Mouse (Mus musculus) embryonic facial prominence, embryonic 10.5 days (tissue): ENCODE measurements around the gene Mapk13. TPM values are rescaled to one million over a fixed set of nuclear protein-coding genes. Genes with fewer than 3 reads are reported as not detected.
"Not testable (repeated sequence)": the region's sequence is repeated elsewhere in the genome, so short reads cannot be mapped to it uniquely, and the experiment has no call there.

Source experiments
- DNase-seq: peaks from one replicate; pipeline ENCODE4 v3.0.0-alpha.2; 2017; ENCODE audit warnings: low spot score
- H3K27ac ChIP-seq: fragments of 300-500 bp; sonication (generic); replicated peaks from 2 replicates; pipeline ENCODE4 v1.5.1; 2016; ENCODE audit warnings: mild to moderate bottlenecking
- H3K27me3 ChIP-seq: fragments of 300-500 bp; sonication (generic); replicated peaks from 2 replicates; pipeline ENCODE4 v1.6.1; 2016; ENCODE audit warnings: low read depth, mild to moderate bottlenecking; ENCODE audit not compliant: poor library complexity, severe bottlenecking
- H3K36me3 ChIP-seq: fragments of 300-500 bp; sonication (generic); replicated peaks from 2 replicates; pipeline ENCODE4 v1.6.1; 2016; ENCODE audit warnings: mild to moderate bottlenecking, moderate library complexity
- H3K4me1 ChIP-seq: fragments of 300-500 bp; sonication (generic); 2 replicates; pipeline ENCODE4 v1.6.1; 2016
- H3K4me3 ChIP-seq: fragments of 300-500 bp; sonication (generic); 2 replicates; pipeline ENCODE4 v1.5.1; 2016; ENCODE audit warnings: mild to moderate bottlenecking, moderate library complexity
- H3K9me3 ChIP-seq: fragments of 300-500 bp; sonication (generic); 2 replicates; pipeline ENCODE4 v1.6.1; 2016; ENCODE audit warnings: mild to moderate bottlenecking
- WGBS: fragments of 180-500 bp; shearing (Covaris S2); methylation state at CpG from one replicate; pipeline ENCODE4 v1.1.7; 2016; 5-methylcytosine and 5-hydroxymethylcytosine counted together
- polyA plus RNA-seq: library from polyadenylated mRNA; unstranded; fragments of >200 nt; fragmentation: Nextera tagmentation; extraction: Ambion mirVana; gene quantifications from 2 replicates; pipeline ENCODE4 v1.2.1, GENCODE M21; 2016

The Mapk13 gene
- polyA plus RNA-seq = 16.5 and 19.4 TPM in 2 replicates

GRCm38 (mm10) chr17:28769121-28769874 lies at the start of gene Mapk13:
Gene Mapk13, plus strand, starts transcription at chr17:28769297.
- H3K27me3 ChIP-seq = peaks cover 54% of the 10 kb centered on the region
- H3K27ac ChIP-seq = peak within 1 kb of the TSS; percentile 66; the same call in 1 of the 2 replicates
- H3K4me3 ChIP-seq = peak within 1 kb of the TSS; percentile 61
- H3K9me3 ChIP-seq = no peaks in the 10 kb centered on the region
- peak; percentile 58 for DNase-seq
- no peaks in the 10 kb centered on the region for H3K36me3 ChIP-seq
- peaks cover 23% of the 10 kb centered on the region for H3K4me1 ChIP-seq
- WGBS = 1% methylated on average over 58 of the region's 58 CpGs

- Histone ChIP-seq H3K27me3 (no peaks in the 10 kb centered on the region), H3K36me3 (peaks cover 95% of the 10 kb centered on the region), H3K4me1 (no peaks in the 10 kb centered on the region), H3K9me3 (no peaks in the 10 kb centered on the region), H3K27ac (no peak within 1 kb of the TSS), H3K4me3 (no peak within 1 kb of the TSS)
- WGBS = 95% methylated on average over 4 of the region's 4 CpGs
- DNase-seq = no peak
Observed at GRCm38 (mm10) chr17:28725783-28726182, 43.3 kb upstream of the Mapk13 start, which contains the start of gene AC170998.1. Gene AC170998.1, plus strand, starts transcription at chr17:28726083.

GRCm38 (mm10) chr17:28727511-28727910 lies 41.6 kb upstream of the Mapk13 start:
- H3K27ac ChIP-seq, H3K27me3 ChIP-seq, H3K4me3 ChIP-seq, DNase-seq, H3K4me1 ChIP-seq, H3K9me3 ChIP-seq: not testable (repeated sequence)
- H3K36me3 ChIP-seq = peaks cover 96% of the 10 kb centered on the region
- WGBS = 93% methylated on average over 11 of the region's 11 CpGs

GRCm38 (mm10) chr17:28735317-28736105 lies 33.6 kb upstream of the Mapk13 start:
- Histone ChIP-seq H3K27ac (no peak overlapping the region), H3K4me1 (0 out of 2 replicates have a peak, but pooled peaks cover 4% of the 10 kb centered on the region), H3K4me3 (no peak overlapping the region), H3K27me3 (no peaks in the 10 kb centered on the region), H3K9me3 (no peaks in the 10 kb centered on the region), H3K36me3 (peaks cover 86% of the 10 kb centered on the region)
- 95% methylated on average over 6 of the region's 6 CpGs for WGBS
- DNase-seq = no peak

GRCm38 (mm10) chr17:28736486-28736885 lies 32.6 kb upstream of the Mapk13 start:
- Histone ChIP-seq H3K36me3 (peaks cover 86% of the 10 kb centered on the region), H3K27me3 (no peaks in the 10 kb centered on the region), H3K4me3 (no peak overlapping the region), H3K4me1 (0 out of 2 replicates have a peak, but pooled peaks cover 4% of the 10 kb centered on the region), H3K9me3 (no peaks in the 10 kb centered on the region), H3K27ac (no peak overlapping the region)
- 79% methylated on average over 4 of the region's 4 CpGs for WGBS
- no peak for DNase-seq

- no peak overlapping the region for H3K4me3 ChIP-seq
- WGBS = 89% methylated on average over 4 of the region's 4 CpGs
- peaks cover 86% of the 10 kb centered on the region for H3K36me3 ChIP-seq
- no peak overlapping the region for H3K27ac ChIP-seq
- no peaks in the 10 kb centered on the region for H3K9me3 ChIP-seq
- no peak for DNase-seq
- 0 out of 2 replicates have a peak, but pooled peaks cover 4% of the 10 kb centered on the region for H3K4me1 ChIP-seq
- H3K27me3 ChIP-seq = no peaks in the 10 kb centered on the region
Observed at GRCm38 (mm10) chr17:28737973-28738372, 31.1 kb upstream of the Mapk13 start.

- peaks cover 90% of the 10 kb centered on the region for H3K36me3 ChIP-seq
- no peaks in the 10 kb centered on the region for H3K27me3 ChIP-seq
- H3K4me3 ChIP-seq = no peak overlapping the region
- DNase-seq = no peak
- H3K27ac ChIP-seq = no peak overlapping the region
- 95% methylated on average over 6 of the region's 6 CpGs for WGBS
- 0 out of 2 replicates have a peak, but pooled peaks cover 4% of the 10 kb centered on the region for H3K4me1 ChIP-seq
- H3K9me3 ChIP-seq = no peaks in the 10 kb centered on the region
Observed at GRCm38 (mm10) chr17:28739244-28739643, 29.9 kb upstream of the Mapk13 start.

- Histone ChIP-seq H3K4me3 (no peak overlapping the region), H3K27me3 (no peaks in the 10 kb centered on the region), H3K27ac (no peak overlapping the region), H3K36me3 (peaks cover 100% of the 10 kb centered on the region), H3K4me1 (no peaks in the 10 kb centered on the region), H3K9me3 (no peaks in the 10 kb centered on the region)
- no peak for DNase-seq
- 93% methylated on average over 11 of the region's 11 CpGs for WGBS
Observed at GRCm38 (mm10) chr17:28743145-28743866, 25.8 kb upstream of the Mapk13 start.

GRCm38 (mm10) chr17:28743916-28744315 lies 25.2 kb upstream of the Mapk13 start:
- no peak overlapping the region for H3K4me3 ChIP-seq
- H3K27ac ChIP-seq = no peak overlapping the region
- no peaks in the 10 kb centered on the region for H3K27me3 ChIP-seq
- DNase-seq = no peak
- H3K9me3 ChIP-seq = no peaks in the 10 kb centered on the region
- peaks cover 100% of the 10 kb centered on the region for H3K36me3 ChIP-seq
- no peaks in the 10 kb centered on the region for H3K4me1 ChIP-seq
- 88% methylated on average over 9 of the region's 9 CpGs for WGBS

- no peak for DNase-seq
- Histone ChIP-seq H3K36me3 (peaks cover 82% of the 10 kb centered on the region), H3K4me3 (no peak overlapping the region), H3K9me3 (no peaks in the 10 kb centered on the region), H3K27me3 (no peaks in the 10 kb centered on the region), H3K4me1 (no peaks in the 10 kb centered on the region), H3K27ac (no peak overlapping the region)
- 93% methylated on average over 6 of the region's 6 CpGs for WGBS
Observed at GRCm38 (mm10) chr17:28745773-28746172, 23.3 kb upstream of the Mapk13 start.

- no peak for DNase-seq
Observed at GRCm38 (mm10) chr17:28748001-28748400, 21.1 kb upstream of the Mapk13 start.

GRCm38 (mm10) chr17:28750580-28750979 lies 18.5 kb upstream of the Mapk13 start:
- 89% methylated on average over 6 of the region's 6 CpGs for WGBS
- Histone ChIP-seq H3K36me3 (peaks cover 34% of the 10 kb centered on the region), H3K4me3 (no peak overlapping the region), H3K27me3 (no peaks in the 10 kb centered on the region), H3K4me1 (no peaks in the 10 kb centered on the region), H3K9me3 (no peaks in the 10 kb centered on the region), H3K27ac (no peak overlapping the region)
- DNase-seq = no peak

More at GRCm38 (mm10) chr17:28748001-28748400, 21.1 kb upstream of the Mapk13 start:
- no peaks in the 10 kb centered on the region for H3K4me1 ChIP-seq
- WGBS = 90% methylated on average over 4 of the region's 4 CpGs
- H3K27ac ChIP-seq = no peak overlapping the region
- H3K9me3 ChIP-seq = no peaks in the 10 kb centered on the region
- H3K36me3 ChIP-seq = peaks cover 59% of the 10 kb centered on the region
- H3K4me3 ChIP-seq = no peak overlapping the region
- no peaks in the 10 kb centered on the region for H3K27me3 ChIP-seq
